Mouse (Mus musculus) stomach, postnatal 0 days (tissue): ENCODE measurements around the gene Mmd2. TPM values are rescaled to one million over a fixed set of nuclear protein-coding genes. Genes with fewer than 3 reads are reported as not detected.

Source experiments
- ATAC-seq: fragments of 200-750 bp; cut with Nextera tagmentation; 2 replicates; pipeline ENCODE4 v1.8.0; 2017; ENCODE audit not compliant: low FRiP score, low TSS enrichment
- DNase-seq: peaks from one replicate; pipeline ENCODE4 v3.0.0-alpha.2; 2016; ENCODE audit warnings: low spot score
- H3K27ac ChIP-seq: fragments of 300-500 bp; sonication (generic); replicated peaks from 2 replicates; pipeline ENCODE4 v1.5.1; 2014; ENCODE audit warnings: mild to moderate bottlenecking, control low read depth
- H3K27me3 ChIP-seq: fragments of 300-500 bp; sonication (generic); 2 replicates; pipeline ENCODE4 v1.6.1; 2014; ENCODE audit warnings: low read length; ENCODE audit not compliant: control insufficient read depth, insufficient read depth
- H3K36me3 ChIP-seq: fragments of 300-500 bp; sonication (generic); 2 replicates; pipeline ENCODE4 v1.6.1; 2014; ENCODE audit warnings: low read length, mixed read lengths; ENCODE audit not compliant: control insufficient read depth, insufficient read depth
- H3K4me1 ChIP-seq: fragments of 300-500 bp; sonication (generic); replicated peaks from 2 replicates; pipeline ENCODE4 v1.6.1; 2014; ENCODE audit warnings: antibody characterized with exemption; ENCODE audit not compliant: control insufficient read depth, insufficient read depth
- H3K4me2 ChIP-seq: fragments of 300-500 bp; sonication (generic); replicated peaks from 2 replicates; pipeline ENCODE4 v1.6.1; 2014; ENCODE audit warnings: low read depth, mild to moderate bottlenecking, control low read depth, moderate library complexity
- H3K4me3 ChIP-seq: fragments of 300-500 bp; sonication (generic); 2 replicates; pipeline ENCODE4 v1.5.1; 2014; ENCODE audit warnings: low read depth, low read length, control low read depth
- H3K9ac ChIP-seq: fragments of 300-500 bp; sonication (generic); 2 replicates; pipeline ENCODE4 v1.6.1; 2014; ENCODE audit warnings: mild to moderate bottlenecking, low read length, control low read depth, mixed read lengths
- H3K9me3 ChIP-seq: fragments of 300-500 bp; sonication (generic); 2 replicates; pipeline ENCODE4 v1.6.1; 2016; ENCODE audit warnings: low read length; ENCODE audit not compliant: control insufficient read depth
- CTCF ChIP-seq: IDR thresholded peaks from 2 replicates; pipeline ENCODE4 v1.5.1; 2016; ENCODE audit warnings: antibody characterized with exemption, low read depth, mild to moderate bottlenecking, moderate library complexity
- EP300 ChIP-seq: optimal IDR thresholded peaks from 2 replicates; pipeline ENCODE3; 2016; ENCODE audit warnings: antibody characterized with exemption
- WGBS: fragments of 180-500 bp; shearing (Covaris S2); extraction: QIAGEN DNeasy Blood & Tissue Kit; methylation state at CpG from one replicate; pipeline ENCODE4 v1.1.7; 2014; 5-methylcytosine and 5-hydroxymethylcytosine counted together
- polyA plus RNA-seq: library from polyadenylated mRNA; unstranded; fragments of >200 nt; fragmentation: Nextera tagmentation; extraction: Ambion mirVana; gene quantifications from 2 replicates; pipeline ENCODE4 v1.2.1, GENCODE M21; 2015

The Mmd2 gene
- polyA plus RNA-seq, 1 experiment from 2014 or later = 1.2 TPM

GRCm38 (mm10) chr5:142557397-142558067 is 51.1 kb downstream of the Mmd2 start:
- ATAC-seq (peak; percentile 81), DNase-seq (peak; percentile 66)
- Histone ChIP-seq H3K4me3 (no peak overlapping the region), H3K36me3 (no peaks in the 10 kb centered on the region), H3K9ac (no peak overlapping the region), H3K4me2 (no peak overlapping the region), H3K27me3 (no peaks in the 10 kb centered on the region), H3K9me3 (no peaks in the 10 kb centered on the region), H3K27ac (no peak overlapping the region), H3K4me1 (no peaks in the 10 kb centered on the region)
- TF ChIP-seq EP300 = no peak
- TF ChIP-seq CTCF = peak; percentile 82
- 22% methylated on average over 21 of the region's 21 CpGs for WGBS

- no peak for ATAC-seq
- WGBS = 95% methylated on average over 4 of the region's 4 CpGs
Measured at GRCm38 (mm10) chr5:142556721-142557120, 51.9 kb downstream of the Mmd2 start.

GRCm38 (mm10) chr5:142555866-142556265 is 52.7 kb downstream of the Mmd2 start:
- DNase-seq = no peak
- H3K36me3 ChIP-seq = no peaks in the 10 kb centered on the region
- H3K9ac ChIP-seq = no peak overlapping the region
- TF ChIP-seq EP300 (no peak), CTCF (no peak)
- no peaks in the 10 kb centered on the region for H3K9me3 ChIP-seq
- no peak overlapping the region for H3K4me2 ChIP-seq
- H3K4me3 ChIP-seq = no peak overlapping the region
- H3K4me1 ChIP-seq = no peaks in the 10 kb centered on the region
- no peaks in the 10 kb centered on the region for H3K27me3 ChIP-seq
- WGBS = 77% methylated on average over 5 of the region's 5 CpGs
- H3K27ac ChIP-seq = no peak overlapping the region
- ATAC-seq = no peak

More at GRCm38 (mm10) chr5:142556721-142557120, 51.9 kb downstream of the Mmd2 start:
- H3K4me3 ChIP-seq = no peak overlapping the region
- no peaks in the 10 kb centered on the region for H3K9me3 ChIP-seq
- DNase-seq = no peak
- H3K27ac ChIP-seq = no peak overlapping the region
- H3K27me3 ChIP-seq = no peaks in the 10 kb centered on the region
- TF ChIP-seq CTCF (no peak), EP300 (no peak)
- H3K4me1 ChIP-seq = no peaks in the 10 kb centered on the region
- H3K9ac ChIP-seq = no peak overlapping the region
- H3K4me2 ChIP-seq = no peak overlapping the region
- H3K36me3 ChIP-seq = no peaks in the 10 kb centered on the region

- ATAC-seq (peak; percentile 98), DNase-seq (peak; percentile 98)
- TF ChIP-seq CTCF (peak; percentile 86), EP300 (no peak)
- Histone ChIP-seq H3K27ac (0 out of 2 replicates have a peak within 1 kb of the TSS, but pooled peaks have one; percentile 40), H3K4me1 (no peaks in the 10 kb centered on the region; the same call in 1 of the 2 replicates), H3K4me3 (peak within 1 kb of the TSS; percentile 57), H3K36me3 (no peaks in the 10 kb centered on the region), H3K27me3 (no peaks in the 10 kb centered on the region), H3K9me3 (no peaks in the 10 kb centered on the region), H3K9ac (peak within 1 kb of the TSS; percentile 45), H3K4me2 (peak within 1 kb of the TSS; percentile 97)
- 2% methylated on average over 78 of the region's 80 CpGs for WGBS
Measured at GRCm38 (mm10) chr5:142550706-142551652, 57.6 kb downstream of the Mmd2 start, which contains the start of gene Radil. Gene Radil (minus strand): TSS chr5:142551098.

- ATAC-seq = 0 out of 2 replicates have a peak, but pooled peaks have one; percentile 1
- WGBS = 3% methylated on average over 31 of the region's 31 CpGs
- H3K27me3 ChIP-seq = no peaks in the 10 kb centered on the region
Measured at GRCm38 (mm10) chr5:142549961-142550705, 58.5 kb downstream of the Mmd2 start.

More at GRCm38 (mm10) chr5:142549961-142550705, 58.5 kb downstream of the Mmd2 start:
- peak; percentile 23 for DNase-seq
- Histone ChIP-seq H3K9me3 (no peaks in the 10 kb centered on the region), H3K4me2 (peak overlapping the region; percentile 97), H3K4me1 (no peaks in the 10 kb centered on the region; the same call in 1 of the 2 replicates), H3K9ac (peak overlapping the region; percentile 45), H3K4me3 (peak overlapping the region; percentile 57), H3K27ac (0 out of 2 replicates have a peak overlapping the region, but pooled peaks have one; percentile 40), H3K36me3 (no peaks in the 10 kb centered on the region)
- no peak for TF ChIP-seq CTCF
- no peak for TF ChIP-seq EP300
